Mouse (Mus musculus) lung, adult 2 months (tissue): ENCODE results near the gene Dock9.

Experiments used
- CTCF ChIP-seq: fragments of 200-500 bp; IDR thresholded peaks from 2 replicates; pipeline ENCODE4 v1.5.1; 2011; ENCODE audit warnings: mild to moderate bottlenecking, low read length, control low read depth; ENCODE audit not compliant: insufficient read depth
- POLR2A ChIP-seq: fragments of 200-500 bp; IDR thresholded peaks from 2 replicates; pipeline ENCODE4 v1.6.1; 2011; ENCODE audit warnings: low read depth, mild to moderate bottlenecking, control low read depth, low read length, borderline replicate concordance; ENCODE audit errors: extremely low read depth

- TF ChIP-seq POLR2A (no peak), CTCF (no peak)
Observed at GRCm38 (mm10) chr14:121563954-121564353, 233.7 kb downstream of the Dock9 start.
